Mouse (Mus musculus) c-Kit-positive CD71-positive TER-119-positive erythroid progenitor cells, embryonic 14.5 days (primary cell): ENCODE results near the gene Cfap65.

ENCODE experiments used
- DNase-seq: peaks from one replicate; pipeline ENCODE4 v3.0.0-alpha.2; 2013; ENCODE audit warnings: low spot score

Gene Cfap65

GRCm38 (mm10) chr1:74935402-74935801, at the start of gene Cfap65:
Cfap65 (minus strand) TSS chr1:74935599.
- no peak for DNase-seq

- DNase-seq = no peak
Observed at GRCm38 (mm10) chr1:74977001-74977400, 41.6 kb upstream of the Cfap65 start.

- DNase-seq = no peak
Observed at GRCm38 (mm10) chr1:74975936-74976335, 40.5 kb upstream of the Cfap65 start.

DNA sequence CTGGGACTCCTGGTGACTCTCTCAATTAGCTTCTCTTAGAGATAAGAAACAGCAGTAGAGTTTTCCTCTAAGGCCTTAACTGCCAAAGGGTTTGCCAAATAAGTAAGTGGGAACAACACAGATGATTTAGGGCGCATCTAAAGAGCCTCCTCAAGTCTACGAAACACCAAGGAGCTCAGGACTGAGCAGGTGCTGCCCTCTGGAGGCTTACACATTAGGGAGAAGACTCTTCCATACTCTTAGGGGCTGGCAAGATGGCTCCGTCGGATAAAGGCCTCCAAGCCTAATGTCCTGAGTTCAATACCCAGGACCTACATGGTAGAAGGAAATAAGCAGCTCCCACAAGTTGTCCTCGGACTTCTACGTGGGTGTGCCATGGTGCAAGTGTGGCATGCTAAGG, 38.2 kb upstream of the Cfap65 start:
- no peak for DNase-seq

GRCm38 (mm10) chr1:74971353-74972050, 36.1 kb upstream of the Cfap65 start:
- DNase-seq = no peak

DNA sequence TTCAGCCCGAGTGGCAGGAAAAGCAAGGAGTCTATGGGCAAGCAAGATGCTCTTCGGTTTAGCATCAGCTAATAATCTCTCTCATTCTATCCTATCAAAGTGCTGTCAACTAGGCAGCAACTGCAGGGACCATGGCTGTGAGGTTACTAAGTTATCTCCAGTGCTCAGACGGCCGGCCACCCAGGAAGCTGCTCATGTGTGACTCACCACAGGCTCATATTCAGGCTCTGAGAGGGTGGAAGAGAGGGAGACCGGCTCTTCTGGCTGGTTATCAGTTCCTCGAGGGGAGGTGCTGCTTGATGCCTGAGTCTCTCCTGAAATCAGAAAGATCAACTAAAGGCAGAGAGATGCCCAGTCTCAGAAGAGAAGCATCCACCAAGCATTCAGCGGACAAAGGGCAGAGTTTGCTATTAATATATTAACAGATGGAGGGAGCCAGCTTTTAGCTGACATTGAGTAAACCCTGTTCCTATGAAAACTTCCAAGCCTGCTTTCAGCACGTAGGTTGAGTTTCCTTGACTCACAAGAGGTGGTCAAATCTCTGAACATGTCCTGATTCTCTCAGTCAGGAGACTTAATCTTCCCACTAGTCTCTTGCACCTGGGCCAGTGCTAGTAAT, 32.7 kb upstream of the Cfap65 start:
- DNase-seq = no peak

GRCm38 (mm10) chr1:74964494-74965215, 29.3 kb upstream of the Cfap65 start:
- peak; percentile 31 for DNase-seq

GRCm38 (mm10) chr1:74962853-74963227, 27.4 kb upstream of the Cfap65 start:
- DNase-seq = no peak

- DNase-seq = no peak
Observed at GRCm38 (mm10) chr1:74962126-74962852, 26.9 kb upstream of the Cfap65 start.

DNA sequence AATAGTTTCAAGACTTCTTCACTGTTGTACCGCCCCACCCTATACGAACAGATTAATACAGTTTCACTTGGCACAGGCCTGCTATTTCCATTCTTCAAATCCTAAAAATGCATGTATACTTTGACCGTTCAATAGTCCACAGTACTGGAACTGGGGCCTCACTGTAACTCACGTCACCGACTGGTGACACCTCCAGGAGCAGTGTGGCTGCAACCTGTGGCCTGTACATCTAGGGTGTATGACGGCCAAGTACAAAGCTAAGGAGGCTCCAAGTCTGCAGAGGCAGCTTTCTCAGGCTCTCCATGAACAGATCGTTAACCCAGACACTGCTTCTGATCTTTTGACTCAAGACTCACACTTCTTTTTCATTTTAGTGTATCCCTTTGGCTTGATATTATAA, 26.3 kb upstream of the Cfap65 start:
- DNase-seq = no peak

DNA sequence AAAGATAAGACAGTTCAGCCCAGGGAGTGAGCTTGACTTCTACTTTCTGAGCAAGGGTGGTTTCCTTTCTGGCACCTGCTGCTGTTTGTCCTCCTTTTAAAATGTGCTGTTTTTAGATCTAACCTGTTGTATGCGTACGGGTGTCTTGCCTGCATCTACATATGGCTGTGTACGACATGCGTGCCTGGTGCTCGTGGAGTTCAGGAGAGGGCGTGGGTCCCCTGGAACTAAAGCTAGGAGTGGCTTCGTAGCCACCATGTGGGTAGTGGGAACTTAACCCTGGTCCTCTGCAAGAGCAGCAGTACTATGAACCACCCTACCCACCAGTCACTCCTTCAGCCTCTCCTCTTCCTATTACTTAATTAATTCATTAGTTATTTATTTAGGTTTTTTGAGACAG, 24.7 kb upstream of the Cfap65 start:
- no peak for DNase-seq

GRCm38 (mm10) chr1:74951556-74952210, 16.3 kb upstream of the Cfap65 start, which contains the start of gene Ihh:
Ihh (minus strand) TSS chr1:74951672.
- no peak for DNase-seq

GRCm38 (mm10) chr1:74950576-74951490, 15.4 kb upstream of the Cfap65 start:
- DNase-seq = no peak

GRCm38 (mm10) chr1:74950066-74950465, 14.7 kb upstream of the Cfap65 start:
- DNase-seq = no peak

GRCm38 (mm10) chr1:74949666-74950050, 14.3 kb upstream of the Cfap65 start:
- DNase-seq = no peak

GRCm38 (mm10) chr1:74948784-74949665, 13.6 kb upstream of the Cfap65 start:
- peak; percentile 13 for DNase-seq

DNA sequence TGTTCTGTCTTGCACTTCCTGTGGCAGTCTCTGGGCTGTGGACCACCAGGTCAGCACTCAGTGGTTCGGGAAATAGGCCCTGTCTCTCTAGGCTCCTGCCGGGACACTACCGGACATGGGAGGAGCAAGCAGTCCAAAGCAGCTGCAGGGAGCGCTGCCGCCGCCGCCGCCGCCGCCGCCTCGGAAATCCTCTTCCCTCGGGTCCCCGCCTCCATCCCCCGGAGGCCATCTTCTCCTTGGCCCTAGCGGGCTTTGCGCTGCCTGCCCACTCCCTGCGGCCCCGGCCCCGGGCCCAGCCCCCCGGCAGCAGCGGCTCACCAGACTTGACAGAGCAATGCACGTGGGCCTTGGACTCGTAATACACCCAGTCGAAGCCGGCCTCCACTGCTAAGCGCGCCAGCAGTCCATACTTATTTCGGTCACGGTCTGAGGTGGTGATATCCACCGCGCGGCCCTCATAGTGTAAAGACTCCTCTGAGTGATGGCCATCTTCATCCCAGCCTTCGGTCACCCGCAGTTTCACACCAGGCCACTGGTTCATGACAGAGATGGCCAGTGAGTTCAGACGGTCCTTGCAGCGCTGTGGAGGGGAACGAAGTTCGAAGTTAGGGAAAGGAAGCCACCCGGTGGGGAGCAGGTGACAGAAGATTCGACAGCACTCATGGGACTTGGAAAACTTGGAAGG, 12.7 kb upstream of the Cfap65 start:
- no peak for DNase-seq

GRCm38 (mm10) chr1:74941651-74942360, 6.4 kb upstream of the Cfap65 start:
- DNase-seq = no peak

DNA sequence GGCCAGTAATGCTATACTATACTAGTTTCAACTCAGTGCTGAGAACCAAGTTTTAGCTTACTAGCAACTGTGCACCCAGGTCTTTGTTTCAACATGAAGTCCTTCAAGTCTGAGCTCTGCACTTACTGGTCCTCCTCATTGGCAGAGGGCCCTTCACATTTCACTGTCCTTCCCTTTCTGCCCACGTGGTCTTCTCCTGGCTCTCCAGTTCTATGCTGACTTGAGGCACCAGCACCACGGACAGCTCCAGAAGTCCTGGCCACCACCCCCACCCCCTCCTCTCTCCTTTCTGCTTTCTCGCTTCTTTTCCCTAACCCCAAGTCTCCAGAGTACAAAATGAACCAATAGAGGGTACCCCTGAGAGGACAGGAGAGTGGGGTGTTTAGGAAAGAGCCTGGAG, 4.4 kb upstream of the Cfap65 start:
- no peak for DNase-seq
